Mouse (Mus musculus) CH12.LX (cell line): Measurements from ENCODE around the gene Ercc6l.

Source experiments
- CTCF ChIP-seq, 2 experiments: IDR thresholded peaks in 1 of 2; conservative IDR thresholded peaks in 1 of 2; 2 replicates each; pipeline ENCODE4 v1.5.1; 2011 to 2012; ENCODE audit warnings: low read depth in 2 of 2, low read length in 2 of 2, improper control_type of control experiment in 1 of 2, inconsistent platforms in 1 of 2, mild to moderate bottlenecking in 1 of 2, moderate library complexity in 1 of 2
- EP300 ChIP-seq: IDR thresholded peaks from 2 replicates; pipeline ENCODE4 v1.6.1; 2011; ENCODE audit warnings: low read length, improper control_type of control experiment
- HCFC1 ChIP-seq: IDR thresholded peaks from 2 replicates; pipeline ENCODE4 v1.6.1; 2012; ENCODE audit warnings: low read depth, mild to moderate bottlenecking, inconsistent platforms, low read length, improper control_type of control experiment
- NRF1 ChIP-seq: IDR thresholded peaks from 2 replicates; pipeline ENCODE4 v1.6.1; 2014; ENCODE audit warnings: low read depth, mild to moderate bottlenecking, inconsistent platforms, low read length, improper control_type of control experiment, moderate library complexity
- POLR2A ChIP-seq: IDR thresholded peaks from 2 replicates; pipeline ENCODE4 v1.6.1; 2011; ENCODE audit warnings: low read depth, mild to moderate bottlenecking, improper control_type of control experiment, low read length
- POLR2AphosphoS2 ChIP-seq: IDR thresholded peaks from 2 replicates; pipeline ENCODE4 v1.6.1; 2011; ENCODE audit warnings: low read depth, low read length, improper control_type of control experiment
- USF1 ChIP-seq: IDR thresholded peaks from 2 replicates; pipeline ENCODE4 v1.6.1; 2014; ENCODE audit warnings: low read depth, mild to moderate bottlenecking, inconsistent platforms, low read length, improper control_type of control experiment
- ZC3H11A ChIP-seq: IDR thresholded peaks from 2 replicates; pipeline ENCODE4 v1.6.1; 2012; ENCODE audit warnings: low read depth, mild to moderate bottlenecking, inconsistent platforms, low read length, improper control_type of control experiment

GRCm38 (mm10) chrX:102115676-102116075 is 41.2 kb downstream of the Ercc6l start:
- TF ChIP-seq CTCF (conservative IDR thresholded peaks at IDR 0.05 in 1 of 2, IDR thresholded peaks at IDR 0.05 in 1 of 2; ENCODE audit: low read depth in 2 of 2, low read length in 2 of 2) = no peak
- no peak for TF ChIP-seq HCFC1
- no peak for TF ChIP-seq EP300
- no peak for TF ChIP-seq POLR2AphosphoS2
- TF ChIP-seq POLR2A = no peak
- no peak for TF ChIP-seq USF1
- no peak for TF ChIP-seq NRF1
- no peak for TF ChIP-seq ZC3H11A
